Mouse (Mus musculus): ENCODE results near the gene Hoxb4. TPM values are rescaled to one million over a fixed set of nuclear protein-coding genes. Genes with fewer than 3 reads are reported as not detected.
A peak's percentile ranks its signal among the peaks of the same experiment; 100 is the strongest.

The Hoxb4 gene
- total and polyA plus RNA-seq, 2 experiments from 2014 or later = 0.66 TPM; not detected in 1

DNA sequence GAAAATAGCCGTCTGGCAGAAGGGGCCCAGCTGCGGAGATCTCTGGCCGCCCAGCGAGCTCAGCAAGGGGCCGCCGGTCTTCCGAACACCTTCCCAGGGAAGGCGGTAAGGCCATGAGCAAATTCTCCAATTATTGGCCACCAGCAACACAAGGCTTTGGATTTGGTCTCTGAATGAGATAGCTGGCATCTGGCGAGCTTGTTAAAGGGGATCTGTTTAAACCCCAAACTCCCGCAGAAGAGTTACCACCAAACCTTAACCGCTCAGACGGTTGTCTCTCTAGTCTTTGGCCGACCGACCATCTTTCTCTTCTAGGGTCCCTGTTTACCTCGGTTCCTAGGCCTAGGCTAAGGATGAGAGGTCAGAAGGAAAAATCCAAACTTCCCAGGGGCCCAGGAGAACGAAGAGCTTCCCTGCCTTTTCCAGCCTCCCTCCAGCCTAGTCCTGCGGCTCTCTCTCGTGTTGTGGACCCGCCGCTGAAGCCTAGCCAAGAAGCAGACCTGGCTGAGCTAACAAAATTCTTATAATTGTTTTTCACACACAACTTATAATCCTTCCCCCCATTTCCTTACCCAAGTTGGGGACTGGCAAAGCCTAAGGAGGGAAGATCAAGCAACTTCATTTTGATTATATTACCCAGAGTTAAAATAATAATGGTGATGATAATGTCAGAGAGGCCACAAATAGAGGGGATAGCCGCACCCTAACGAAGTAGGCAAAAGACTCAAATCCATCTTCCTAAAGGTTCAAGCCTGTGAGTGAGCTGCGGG, 15.5 kb upstream of the Hoxb4 start:
- no peak overlapping the region for H3K4me3 ChIP-seq (ENCODE audit: low read depth, low read length)
- H3K9ac ChIP-seq (replicated peaks; ENCODE audit: low read length, poor library complexity, severe bottlenecking) = no peak overlapping the region
- H3K36me3 ChIP-seq (ENCODE audit: insufficient read depth, low read length) = no peaks in the 10 kb centered on the region
- H3K9me3 ChIP-seq (ENCODE audit: low read length) = no peaks in the 10 kb centered on the region
- H3K4me2 ChIP-seq (ENCODE audit: low read depth, low read length, poor library complexity, severe bottlenecking) = no peak overlapping the region
- no peak overlapping the region for H3K27ac ChIP-seq (ENCODE audit: low read depth, low read length)
- no peaks in the 10 kb centered on the region for H3K4me1 ChIP-seq (ENCODE audit: insufficient read depth, low read length)
- DNase-seq (ENCODE audit: low spot score) = no peak
- no peak for ATAC-seq (ENCODE audit: low FRiP score)
- WGBS = 2% methylated on average over 23 of the region's 23 CpGs
- H3K27me3 ChIP-seq (ENCODE audit: insufficient read depth, low read length) = peaks cover 94% of the 10 kb centered on the region
- TF ChIP-seq CTCF (IDR thresholded peaks at IDR 0.05) = no peak

DNA sequence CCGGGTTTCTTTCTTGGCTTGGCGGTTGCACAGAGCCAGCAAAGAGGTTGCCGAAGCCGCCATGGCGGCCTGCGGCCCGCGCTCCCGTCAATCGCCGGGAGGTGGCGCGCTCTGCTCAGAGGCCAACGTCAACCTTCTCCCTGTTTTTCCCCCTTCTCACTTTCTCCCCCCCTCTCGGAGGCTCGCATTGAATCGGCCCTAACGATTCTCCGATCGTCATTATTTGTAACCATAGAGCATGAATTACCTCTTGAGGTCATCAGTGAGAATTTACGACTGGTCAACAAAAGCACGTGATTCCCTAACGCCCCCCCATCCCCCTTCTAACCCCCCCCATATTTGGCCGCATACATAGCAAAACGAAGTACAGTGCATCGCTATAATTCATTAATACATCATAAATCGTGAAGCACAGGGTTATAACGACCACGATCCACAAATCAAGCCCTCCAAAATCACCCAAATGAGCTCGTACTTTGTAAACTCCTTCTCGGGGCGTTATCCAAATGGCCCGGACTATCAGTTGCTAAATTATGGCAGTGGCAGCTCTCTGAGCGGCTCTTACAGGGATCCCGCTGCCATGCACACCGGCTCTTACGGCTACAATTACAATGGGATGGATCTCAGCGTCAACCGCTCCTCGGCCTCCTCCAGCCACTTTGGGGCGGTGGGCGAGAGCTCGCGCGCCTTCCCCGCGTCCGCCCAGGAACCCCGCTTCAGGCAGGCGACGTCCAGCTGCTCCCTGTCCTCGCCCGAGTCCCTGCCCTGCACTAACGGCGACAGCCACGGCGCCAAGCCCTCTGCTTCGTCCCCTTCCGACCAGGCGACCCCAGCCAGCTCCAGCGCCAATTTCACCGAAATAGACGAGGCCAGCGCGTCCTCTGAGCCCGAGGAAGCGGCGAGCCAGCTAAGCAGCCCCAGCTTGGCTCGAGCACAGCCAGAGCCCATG, 14.6 kb upstream of the Hoxb4 start, which contains the start of gene Hoxb5:
Hoxb5 (plus strand) TSS at position 186 of the 949 bp plus-strand sequence.
- under 1% methylated on average over 69 of the region's 69 CpGs for WGBS
- Histone ChIP-seq H3K9me3 (ENCODE audit: low read length) (no peaks in the 10 kb centered on the region), H3K27ac (ENCODE audit: low read depth, low read length) (no peak within 1 kb of the TSS), H3K4me2 (ENCODE audit: low read depth, low read length, poor library complexity, severe bottlenecking) (no peak within 1 kb of the TSS), H3K36me3 (ENCODE audit: insufficient read depth, low read length) (no peaks in the 10 kb centered on the region), H3K4me3 (ENCODE audit: low read depth, low read length) (no peak within 1 kb of the TSS), H3K4me1 (ENCODE audit: insufficient read depth, low read length) (no peaks in the 10 kb centered on the region), H3K27me3 (ENCODE audit: insufficient read depth, low read length) (peaks cover 96% of the 10 kb centered on the region), H3K9ac (replicated peaks; ENCODE audit: low read length, poor library complexity, severe bottlenecking) (no peak within 1 kb of the TSS)
- ATAC-seq (ENCODE audit: low FRiP score) (no peak), DNase-seq (ENCODE audit: low spot score) (peak; percentile 82)
- TF ChIP-seq CTCF (IDR thresholded peaks at IDR 0.05) = peak; percentile 80

DNA sequence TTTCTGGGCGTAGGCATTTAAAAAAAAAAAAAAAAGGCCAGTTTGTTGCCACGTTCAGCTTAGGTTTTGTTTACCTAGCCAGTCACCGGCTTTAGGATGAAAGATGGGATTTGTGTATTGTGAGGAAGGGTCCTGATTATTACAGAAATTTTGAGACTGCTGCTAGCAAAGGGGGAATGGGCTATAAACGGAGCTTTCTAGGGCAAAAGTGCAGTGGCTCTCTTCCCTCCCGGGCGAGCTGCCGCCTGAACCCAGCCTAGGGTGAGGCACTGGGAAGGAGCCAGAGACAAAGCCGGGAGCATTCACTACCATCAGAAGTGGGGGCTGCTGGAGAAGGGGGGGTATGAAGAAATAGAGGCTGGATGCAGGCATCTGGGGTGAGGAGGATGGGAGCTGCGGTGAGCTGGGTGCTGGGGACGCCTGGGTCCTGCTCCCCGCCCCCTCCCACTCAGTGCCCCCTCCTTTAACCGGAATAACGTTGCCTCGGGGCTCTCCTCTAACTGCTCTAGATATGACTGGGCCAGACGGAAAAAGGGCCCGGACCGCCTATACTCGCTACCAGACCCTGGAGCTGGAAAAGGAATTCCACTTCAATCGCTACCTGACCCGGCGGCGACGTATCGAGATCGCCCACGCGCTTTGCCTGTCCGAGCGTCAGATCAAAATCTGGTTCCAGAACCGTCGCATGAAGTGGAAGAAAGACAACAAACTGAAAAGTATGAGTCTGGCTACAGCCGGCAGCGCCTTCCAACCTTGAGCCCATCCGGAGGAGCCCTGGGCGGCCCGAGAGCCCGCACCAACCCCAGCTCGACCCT, 13.5 kb upstream of the Hoxb4 start:
- 3% methylated on average over 38 of the region's 38 CpGs for WGBS
- peaks cover 98% of the 10 kb centered on the region for H3K27me3 ChIP-seq (ENCODE audit: insufficient read depth, low read length)
- H3K4me2 ChIP-seq (ENCODE audit: low read depth, low read length, poor library complexity, severe bottlenecking) = no peak overlapping the region
- H3K4me3 ChIP-seq (ENCODE audit: low read depth, low read length) = no peak overlapping the region
- H3K36me3 ChIP-seq (ENCODE audit: insufficient read depth, low read length) = no peaks in the 10 kb centered on the region
- no peak for TF ChIP-seq CTCF (IDR thresholded peaks at IDR 0.05)
- no peak for DNase-seq (ENCODE audit: low spot score)
- no peak overlapping the region for H3K27ac ChIP-seq (ENCODE audit: low read depth, low read length)
- no peak overlapping the region for H3K9ac ChIP-seq (replicated peaks; ENCODE audit: low read length, poor library complexity, severe bottlenecking)
- no peaks in the 10 kb centered on the region for H3K9me3 ChIP-seq (ENCODE audit: low read length)
- no peaks in the 10 kb centered on the region for H3K4me1 ChIP-seq (ENCODE audit: insufficient read depth, low read length)
- ATAC-seq (ENCODE audit: low FRiP score) = no peak

DNA sequence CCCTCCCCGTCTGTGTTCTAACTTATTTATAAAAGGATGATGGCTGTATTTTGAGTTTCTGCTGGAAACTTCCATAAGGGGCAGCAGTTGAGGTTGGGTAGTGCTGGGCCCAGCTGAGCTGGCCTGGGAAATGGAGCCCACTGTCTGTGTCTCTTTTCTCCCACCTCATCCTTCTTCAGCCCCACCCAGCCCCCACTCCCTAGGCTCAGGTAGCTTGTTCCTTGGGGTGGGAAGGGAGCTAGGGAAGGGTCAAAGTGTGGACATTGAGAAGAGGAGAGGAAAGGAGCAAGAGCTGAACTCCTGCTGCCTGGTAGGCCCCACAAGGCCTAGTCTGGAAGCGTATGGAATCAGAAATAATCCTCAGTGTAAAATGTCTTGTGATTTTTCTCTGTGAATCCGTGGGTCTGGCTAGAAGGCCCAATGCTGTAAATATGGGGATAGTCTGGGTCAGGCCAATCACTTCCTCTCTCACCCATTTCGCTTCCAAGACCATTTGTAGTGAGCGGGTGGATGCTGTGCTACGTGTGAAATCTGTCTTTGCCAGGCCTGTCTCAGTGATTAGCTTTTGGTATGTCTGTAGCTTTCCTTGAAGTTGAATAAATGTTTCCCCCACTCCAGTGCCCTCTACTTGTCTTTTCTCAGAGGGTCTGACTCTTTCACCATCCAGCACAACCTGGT, 12.4 kb upstream of the Hoxb4 start:
- TF ChIP-seq CTCF (IDR thresholded peaks at IDR 0.05) = no peak
- H3K9me3 ChIP-seq (ENCODE audit: low read length) = no peaks in the 10 kb centered on the region
- no peaks in the 10 kb centered on the region for H3K36me3 ChIP-seq (ENCODE audit: insufficient read depth, low read length)
- 50% methylated on average over 6 of the region's 6 CpGs for WGBS
- peaks cover 98% of the 10 kb centered on the region for H3K27me3 ChIP-seq (ENCODE audit: insufficient read depth, low read length)
- H3K9ac ChIP-seq (replicated peaks; ENCODE audit: low read length, poor library complexity, severe bottlenecking) = no peak overlapping the region
- H3K4me1 ChIP-seq (ENCODE audit: insufficient read depth, low read length) = no peaks in the 10 kb centered on the region
- H3K4me3 ChIP-seq (ENCODE audit: low read depth, low read length) = no peak overlapping the region
- no peak overlapping the region for H3K27ac ChIP-seq (ENCODE audit: low read depth, low read length)
- ATAC-seq (ENCODE audit: low FRiP score) = no peak
- no peak overlapping the region for H3K4me2 ChIP-seq (ENCODE audit: low read depth, low read length, poor library complexity, severe bottlenecking)
- no peak for DNase-seq (ENCODE audit: low spot score)

DNA sequence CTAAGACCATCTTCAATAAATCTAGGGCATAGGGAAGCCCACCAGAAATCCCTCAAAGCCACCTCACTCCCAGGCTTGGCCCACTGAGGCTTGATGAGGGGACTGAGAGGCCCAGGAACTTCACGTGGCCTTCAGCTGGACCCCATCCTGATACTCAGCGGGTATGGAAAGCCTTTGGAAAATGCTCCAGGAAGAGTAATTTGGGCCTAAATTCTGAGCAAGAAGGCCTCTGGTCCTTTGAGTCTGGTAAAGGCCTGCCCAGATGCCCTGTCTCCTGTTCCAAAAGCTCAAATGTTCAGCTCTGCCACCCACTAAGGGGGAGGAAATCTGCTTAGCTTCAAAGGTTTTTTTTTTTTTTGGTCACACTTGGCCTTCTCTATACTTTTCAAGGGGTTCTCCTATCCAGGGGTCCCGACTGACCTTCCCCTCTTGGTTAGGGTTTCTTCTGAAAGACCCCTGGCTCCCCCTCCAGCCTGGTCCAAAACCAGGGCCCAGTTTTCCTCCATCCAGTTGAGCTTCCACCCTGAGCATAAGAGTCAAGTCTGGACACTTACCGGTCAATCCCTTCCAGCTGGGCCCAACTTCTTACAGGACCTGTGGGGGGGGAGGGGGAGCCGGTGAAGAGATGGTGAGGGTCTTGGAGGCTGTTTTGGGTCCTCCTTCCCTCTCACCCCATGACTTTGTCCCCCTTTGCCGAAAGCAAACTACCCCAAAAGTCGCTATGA, 11.7 kb upstream of the Hoxb4 start:
- no peaks in the 10 kb centered on the region for H3K36me3 ChIP-seq (ENCODE audit: insufficient read depth, low read length)
- DNase-seq (ENCODE audit: low spot score) = no peak
- H3K27me3 ChIP-seq (ENCODE audit: insufficient read depth, low read length) = peaks cover 99% of the 10 kb centered on the region
- 11% methylated on average over 7 of the region's 7 CpGs for WGBS
- H3K4me1 ChIP-seq (ENCODE audit: insufficient read depth, low read length) = no peaks in the 10 kb centered on the region
- H3K27ac ChIP-seq (ENCODE audit: low read depth, low read length) = no peak overlapping the region
- no peak overlapping the region for H3K9ac ChIP-seq (replicated peaks; ENCODE audit: low read length, poor library complexity, severe bottlenecking)
- H3K4me2 ChIP-seq (ENCODE audit: low read depth, low read length, poor library complexity, severe bottlenecking) = no peak overlapping the region
- no peaks in the 10 kb centered on the region for H3K9me3 ChIP-seq (ENCODE audit: low read length)
- no peak overlapping the region for H3K4me3 ChIP-seq (ENCODE audit: low read depth, low read length)
- TF ChIP-seq CTCF (IDR thresholded peaks at IDR 0.05) = no peak
- no peak for ATAC-seq (ENCODE audit: low FRiP score)
